Mouse (Mus musculus) midbrain, embryonic 15.5 days (tissue): Measurements from ENCODE around the gene Sorcs3. TPM values are rescaled to one million over a fixed set of nuclear protein-coding genes. Genes with fewer than 3 reads are reported as not detected.

Experiments used
- ATAC-seq: fragments of 200-750 bp; cut with Nextera tagmentation; replicated peaks from 2 replicates; pipeline ENCODE4 v1.8.0; 2017; ENCODE audit warnings: moderate TSS enrichment
- H3K27ac ChIP-seq: fragments of 300-500 bp; sonication (generic); 2 replicates; pipeline ENCODE4 v1.5.1; 2015; ENCODE audit warnings: mild to moderate bottlenecking, inconsistent platforms
- H3K27me3 ChIP-seq: fragments of 300-500 bp; sonication (generic); replicated peaks from 2 replicates; pipeline ENCODE4 v1.6.1; 2015; ENCODE audit warnings: inconsistent platforms
- H3K36me3 ChIP-seq: fragments of 300-500 bp; sonication (generic); replicated peaks from 2 replicates; pipeline ENCODE4 v1.6.1; 2015; ENCODE audit warnings: inconsistent platforms
- H3K4me1 ChIP-seq: fragments of 300-500 bp; sonication (generic); 2 replicates; pipeline ENCODE4 v1.6.1; 2015; ENCODE audit warnings: inconsistent platforms
- H3K4me2 ChIP-seq: fragments of 300-500 bp; sonication (generic); 2 replicates; pipeline ENCODE4 v1.6.1; 2015; ENCODE audit warnings: inconsistent platforms, mild to moderate bottlenecking, moderate library complexity
- H3K4me3 ChIP-seq: fragments of 300-500 bp; sonication (generic); 2 replicates; pipeline ENCODE4 v1.5.1; 2015; ENCODE audit warnings: mild to moderate bottlenecking, inconsistent platforms
- H3K9ac ChIP-seq: fragments of 300-500 bp; sonication (generic); 2 replicates; pipeline ENCODE4 v1.6.1; 2015; ENCODE audit warnings: mild to moderate bottlenecking, inconsistent platforms
- H3K9me3 ChIP-seq: fragments of 300-500 bp; sonication (generic); 2 replicates; pipeline ENCODE4 v1.6.1; 2016; ENCODE audit warnings: inconsistent platforms
- WGBS: fragments of 180-500 bp; shearing (Covaris S2); methylation state at CpG from one replicate; pipeline ENCODE4 v1.1.7; 2015; ENCODE audit warnings: mixed read lengths; 5-methylcytosine and 5-hydroxymethylcytosine counted together
- polyA plus RNA-seq: library from polyadenylated mRNA; unstranded; fragments of >200 nt; fragmentation: Nextera tagmentation; extraction: Ambion mirVana; gene quantifications from 2 replicates; pipeline ENCODE4 v1.2.1, GENCODE M21; 2015

Sorcs3 gene
- polyA plus RNA-seq: 17.3 and 19.1 TPM in 2 replicates

DNA sequence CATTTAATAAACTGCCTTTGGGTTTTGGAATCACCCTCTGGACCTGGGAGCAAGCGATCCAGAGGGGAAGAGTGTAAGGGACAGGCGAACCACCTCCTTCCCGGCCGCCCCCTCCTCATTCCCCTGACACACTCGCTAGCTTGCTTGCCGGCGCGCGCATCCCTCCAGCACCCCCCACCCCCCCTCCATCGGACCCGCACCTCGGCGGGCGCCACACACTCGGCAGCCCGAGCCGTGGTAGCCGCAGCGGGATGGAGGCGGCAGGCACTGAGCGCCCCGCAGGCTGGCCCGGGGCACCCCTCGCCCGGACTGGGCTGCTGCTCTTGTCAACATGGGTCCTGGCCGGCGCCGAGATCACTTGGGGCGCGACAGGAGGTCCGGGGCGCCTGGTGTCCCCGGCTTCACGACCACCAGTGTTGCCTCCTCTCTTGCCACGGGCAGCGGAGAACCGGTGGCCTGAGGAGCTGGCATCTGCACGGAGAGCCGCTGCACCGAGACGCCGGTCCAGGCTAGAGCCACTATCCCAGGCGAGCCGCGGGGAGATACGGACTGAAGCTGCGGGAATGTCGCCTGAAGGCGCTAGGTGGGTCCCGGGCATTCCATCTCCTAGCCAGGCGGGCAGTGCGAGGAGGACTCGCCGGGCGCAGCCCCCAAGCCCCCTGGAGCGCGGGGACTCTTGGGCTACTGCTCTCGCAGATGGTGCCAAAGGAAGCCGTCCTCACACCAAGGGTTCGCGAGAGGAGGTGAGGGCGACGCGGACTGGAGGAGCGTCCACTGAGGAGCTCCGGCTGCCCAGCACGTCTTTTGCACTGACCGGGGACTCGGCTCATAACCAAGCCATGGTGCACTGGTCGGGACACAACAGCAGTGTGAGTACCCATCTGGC, at the start of gene Sorcs3:
Sorcs3 (plus strand) TSS at position 97 of the 886 bp plus-strand sequence.
- peak within 1 kb of the TSS; percentile 63 for H3K4me3 ChIP-seq
- peak within 1 kb of the TSS; percentile 86 for H3K4me2 ChIP-seq
- WGBS: under 1% methylated on average over 66 of the region's 70 CpGs
- peak; percentile 64 for ATAC-seq
- peaks cover 30% of the 10 kb centered on the region for H3K4me1 ChIP-seq
- peak within 1 kb of the TSS; percentile 75 for H3K9ac ChIP-seq
- H3K36me3 ChIP-seq: no peaks in the 10 kb centered on the region
- no peaks in the 10 kb centered on the region for H3K27me3 ChIP-seq
- peak within 1 kb of the TSS; percentile 76 for H3K27ac ChIP-seq
- no peaks in the 10 kb centered on the region for H3K9me3 ChIP-seq

DNA sequence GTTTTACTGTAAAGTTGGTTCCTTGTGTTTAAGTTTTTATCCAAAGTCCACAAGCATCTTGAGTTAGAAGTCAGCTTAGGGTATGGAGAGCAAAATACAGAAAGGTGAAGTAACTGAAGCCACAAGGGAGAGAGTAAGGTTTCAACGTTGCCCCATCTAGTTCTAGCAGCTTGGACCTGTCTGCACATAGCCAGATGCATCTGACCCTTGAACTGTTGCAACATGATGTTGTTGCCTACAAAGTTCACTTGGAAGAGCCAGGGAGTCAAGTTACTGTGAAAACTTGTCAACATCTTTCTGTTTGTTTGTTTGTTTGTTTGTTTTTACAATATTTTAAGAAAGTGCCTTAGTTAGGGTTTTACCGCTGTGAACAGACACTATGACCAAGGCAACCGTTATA, 40.5 kb upstream of the Sorcs3 start:
- no peak overlapping the region for H3K4me3 ChIP-seq
- no peaks in the 10 kb centered on the region for H3K4me1 ChIP-seq
- H3K27me3 ChIP-seq: no peaks in the 10 kb centered on the region
- H3K27ac ChIP-seq: no peak overlapping the region
- H3K4me2 ChIP-seq: no peak overlapping the region
- no peak overlapping the region for H3K9ac ChIP-seq
- H3K36me3 ChIP-seq: no peaks in the 10 kb centered on the region
- no peaks in the 10 kb centered on the region for H3K9me3 ChIP-seq
- 93% methylated on average over 3 of the region's 3 CpGs for WGBS
- no peak for ATAC-seq

- 67% methylated on average over 1 of the region's 1 CpGs for WGBS
- no peaks in the 10 kb centered on the region for H3K9me3 ChIP-seq
- H3K4me1 ChIP-seq: no peaks in the 10 kb centered on the region
- no peak overlapping the region for H3K9ac ChIP-seq
- no peak overlapping the region for H3K27ac ChIP-seq
- ATAC-seq: no peak
- H3K4me2 ChIP-seq: no peak overlapping the region
- H3K36me3 ChIP-seq: no peaks in the 10 kb centered on the region
- H3K4me3 ChIP-seq: no peak overlapping the region
- H3K27me3 ChIP-seq: no peaks in the 10 kb centered on the region
These were observed 38.7 kb upstream of the Sorcs3 start for GRCm38 (mm10) chr19:48167110-48167509.

DNA sequence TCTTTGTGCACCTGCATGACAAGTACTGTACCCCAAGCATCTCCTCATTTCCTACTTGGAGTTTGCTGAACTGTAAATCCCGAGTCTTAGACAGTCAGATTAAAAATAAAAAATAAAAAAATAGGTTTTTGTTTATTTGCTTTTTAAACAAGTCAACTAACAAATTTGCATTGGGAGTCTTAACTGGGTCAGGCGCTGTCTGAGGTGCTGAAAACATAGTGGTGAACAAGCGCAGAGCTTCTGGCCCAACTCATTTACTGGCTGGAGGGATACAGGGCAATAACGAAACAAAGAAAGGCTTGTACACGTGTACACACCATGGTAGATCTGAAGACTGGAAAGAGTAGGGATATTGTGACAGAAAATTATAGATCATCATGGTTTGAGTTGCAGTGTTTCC, 37.5 kb upstream of the Sorcs3 start:
- 68% methylated on average over 5 of the region's 5 CpGs for WGBS
- Histone ChIP-seq H3K4me3 (no peak overlapping the region), H3K4me2 (no peak overlapping the region), H3K9ac (no peak overlapping the region), H3K36me3 (no peaks in the 10 kb centered on the region), H3K27me3 (no peaks in the 10 kb centered on the region), H3K9me3 (no peaks in the 10 kb centered on the region), H3K4me1 (no peaks in the 10 kb centered on the region), H3K27ac (no peak overlapping the region)
- ATAC-seq: no peak

GRCm38 (mm10) chr19:48174717-48175116, 31.1 kb upstream of the Sorcs3 start:
- no peak overlapping the region for H3K9ac ChIP-seq
- 76% methylated on average over 4 of the region's 4 CpGs for WGBS
- H3K27me3 ChIP-seq: no peaks in the 10 kb centered on the region
- no peaks in the 10 kb centered on the region for H3K36me3 ChIP-seq
- no peak overlapping the region for H3K4me3 ChIP-seq
- H3K27ac ChIP-seq: no peak overlapping the region
- no peaks in the 10 kb centered on the region for H3K4me1 ChIP-seq
- no peak for ATAC-seq
- H3K4me2 ChIP-seq: no peak overlapping the region
- H3K9me3 ChIP-seq: no peaks in the 10 kb centered on the region

DNA sequence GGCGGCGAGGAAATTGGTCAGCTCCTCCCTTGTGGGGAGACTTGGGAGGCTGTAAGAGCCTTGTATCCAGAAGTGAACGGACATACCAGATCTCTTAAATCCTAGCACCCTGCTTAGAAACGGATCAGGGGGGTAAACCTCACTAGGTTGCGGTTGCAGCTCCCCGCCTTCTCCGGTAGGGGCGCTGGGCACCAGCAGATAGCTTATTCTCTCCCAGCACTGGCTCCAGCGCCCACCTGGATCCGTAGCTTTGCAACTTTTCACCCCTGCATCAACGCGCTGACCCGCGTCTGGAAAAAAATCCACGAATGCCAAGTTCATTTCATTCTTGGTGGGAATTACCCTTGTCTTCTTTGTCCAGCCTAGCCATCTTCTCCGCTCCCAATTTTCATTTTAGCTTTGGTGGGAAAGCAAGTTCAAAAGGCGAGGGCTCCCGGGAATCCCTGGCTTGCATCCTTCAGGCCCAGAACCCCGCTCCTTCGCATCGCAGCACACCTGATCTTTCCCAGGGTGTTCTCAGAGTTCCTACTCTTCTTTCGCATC, 1.8 kb upstream of the Sorcs3 start:
- Histone ChIP-seq H3K27ac (peak overlapping the region; percentile 76; the same call in 1 of the 2 replicates), H3K4me2 (peak overlapping the region; percentile 86), H3K9me3 (no peaks in the 10 kb centered on the region), H3K4me1 (peaks cover 19% of the 10 kb centered on the region), H3K36me3 (no peaks in the 10 kb centered on the region), H3K27me3 (no peaks in the 10 kb centered on the region), H3K4me3 (peak overlapping the region; percentile 63), H3K9ac (peak overlapping the region; percentile 75)
- peak; percentile 40; the same call in 1 of the 2 replicates for ATAC-seq
- WGBS: 1% methylated on average over 22 of the region's 22 CpGs

DNA sequence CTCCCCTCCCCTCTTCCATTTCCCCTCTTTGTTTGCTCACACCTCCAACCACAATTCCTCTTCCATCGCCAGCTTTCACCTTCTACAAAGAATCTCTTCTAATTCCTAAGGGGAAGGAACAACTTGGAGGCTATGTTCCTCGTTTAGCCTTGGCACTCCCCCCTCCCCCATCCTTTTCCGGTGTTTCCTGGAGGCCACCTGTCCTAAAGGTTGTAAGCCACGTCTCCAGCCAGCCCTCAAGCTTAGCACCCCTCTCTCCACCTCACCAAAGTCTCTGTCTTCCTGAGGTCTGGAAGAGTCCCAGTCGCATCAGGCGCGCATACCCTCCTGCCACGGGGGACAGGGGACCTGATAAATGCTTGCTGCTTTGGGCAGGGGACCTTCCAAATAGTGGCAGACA, 1.3 kb upstream of the Sorcs3 start:
- Histone ChIP-seq H3K4me3 (peak overlapping the region; percentile 63), H3K4me2 (peak overlapping the region; percentile 86), H3K27me3 (no peaks in the 10 kb centered on the region), H3K27ac (peak overlapping the region; percentile 76), H3K9ac (peak overlapping the region; percentile 75), H3K36me3 (no peaks in the 10 kb centered on the region), H3K9me3 (no peaks in the 10 kb centered on the region), H3K4me1 (peaks cover 23% of the 10 kb centered on the region)
- ATAC-seq: 0 out of 2 replicates have a peak, but pooled peaks have one; percentile 7
- 2% methylated on average over 8 of the region's 8 CpGs for WGBS

DNA sequence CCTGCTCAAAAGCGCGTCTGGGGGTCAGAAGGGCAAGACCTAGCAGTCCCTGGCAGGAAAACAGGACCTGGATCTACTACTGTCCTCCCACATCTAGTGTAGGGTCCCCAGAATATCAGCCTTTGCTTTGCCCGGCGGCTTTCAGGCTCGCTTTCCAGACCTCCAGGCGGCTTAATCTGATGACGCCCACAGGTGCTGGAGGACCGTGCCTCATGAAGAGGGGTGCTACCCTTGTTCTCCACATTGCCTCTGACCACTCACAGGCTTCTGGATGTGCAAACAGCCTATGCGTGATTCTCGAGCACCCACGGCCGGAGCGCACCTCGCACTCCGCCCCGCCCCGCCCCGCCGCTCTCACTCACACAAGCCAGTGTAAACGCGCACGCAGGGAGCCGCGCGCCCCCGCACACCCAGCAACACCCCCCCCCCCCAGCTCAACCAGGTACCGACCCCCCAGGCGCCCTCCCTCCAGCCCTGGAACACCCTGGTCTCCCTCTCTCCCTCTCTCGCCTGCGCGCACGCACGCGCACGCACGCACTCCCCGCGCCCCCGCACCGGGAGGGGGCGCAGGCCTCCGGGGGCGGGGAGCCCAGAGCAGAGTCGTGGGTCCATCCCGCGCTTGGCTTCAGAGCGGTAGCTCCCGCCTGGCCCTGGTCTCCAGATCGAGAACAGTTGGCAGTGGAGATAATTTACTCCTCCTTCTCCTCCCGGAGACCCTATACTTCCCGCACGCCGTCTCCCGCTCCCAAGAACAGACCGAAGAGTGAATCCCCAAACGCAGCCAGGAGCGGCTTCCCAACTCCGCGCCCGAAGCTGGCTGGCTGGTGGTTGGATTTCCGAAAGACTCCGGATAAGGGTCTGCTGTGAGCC, 698 bp upstream of the Sorcs3 start:
- WGBS: 0% methylated on average over 45 of the region's 62 CpGs
- Histone ChIP-seq H3K9me3 (no peaks in the 10 kb centered on the region), H3K27ac (peak overlapping the region; percentile 76), H3K4me3 (peak overlapping the region; percentile 63), H3K4me2 (peak overlapping the region; percentile 86), H3K36me3 (no peaks in the 10 kb centered on the region), H3K27me3 (no peaks in the 10 kb centered on the region), H3K9ac (peak overlapping the region; percentile 75), H3K4me1 (peaks cover 29% of the 10 kb centered on the region)
- peak; percentile 63 for ATAC-seq

DNA sequence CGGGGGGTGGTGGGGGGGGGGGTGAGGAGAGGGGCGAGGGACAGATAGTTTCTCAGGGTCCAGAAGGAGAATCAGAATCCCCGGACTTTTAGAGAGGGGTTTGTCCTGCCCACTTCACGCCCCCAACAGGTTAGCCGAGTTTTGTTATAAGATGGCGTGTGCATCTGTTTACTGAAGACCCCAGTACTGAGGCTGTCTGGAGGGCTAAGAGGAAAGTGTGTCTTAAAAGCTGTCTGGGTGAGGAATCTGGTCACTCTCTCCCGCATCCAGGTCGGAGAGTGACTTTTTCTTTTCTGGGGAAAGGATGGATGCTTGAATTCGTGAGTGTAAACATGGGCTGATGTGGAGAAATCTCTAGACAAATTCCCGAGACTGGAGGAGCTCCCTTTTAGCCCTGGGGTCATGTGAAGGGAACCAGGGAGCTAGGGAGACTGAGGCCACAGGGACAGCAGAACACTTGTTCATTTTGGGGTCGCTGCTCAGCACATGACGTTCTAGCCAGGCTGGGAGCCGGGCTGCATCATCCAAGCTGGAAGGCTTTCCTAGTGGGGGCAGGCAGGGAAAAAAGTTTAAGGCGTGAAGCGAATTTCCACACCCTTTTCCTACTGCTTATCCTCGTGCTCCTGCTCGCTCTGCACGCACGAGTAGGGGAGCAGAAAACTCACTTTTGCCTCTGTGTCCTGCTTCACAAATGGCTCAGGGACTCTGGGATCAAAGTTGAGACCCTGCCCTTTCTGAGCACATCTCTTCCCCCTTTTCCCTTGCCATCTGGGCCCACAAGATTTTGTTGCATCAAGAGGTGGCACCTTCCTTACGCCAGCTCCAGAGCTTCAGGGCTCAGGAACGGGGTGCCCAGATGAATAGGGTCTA, 1.3 kb downstream of the Sorcs3 start:
- H3K4me3 ChIP-seq: peak overlapping the region; percentile 63
- H3K4me2 ChIP-seq: peak overlapping the region; percentile 86
- H3K9me3 ChIP-seq: no peaks in the 10 kb centered on the region
- no peak for ATAC-seq
- H3K9ac ChIP-seq: peak overlapping the region; percentile 75
- H3K27ac ChIP-seq: peak overlapping the region; percentile 76
- under 1% methylated on average over 21 of the region's 21 CpGs for WGBS
- H3K4me1 ChIP-seq: peaks cover 30% of the 10 kb centered on the region
- no peaks in the 10 kb centered on the region for H3K36me3 ChIP-seq
- H3K27me3 ChIP-seq: no peaks in the 10 kb centered on the region

DNA sequence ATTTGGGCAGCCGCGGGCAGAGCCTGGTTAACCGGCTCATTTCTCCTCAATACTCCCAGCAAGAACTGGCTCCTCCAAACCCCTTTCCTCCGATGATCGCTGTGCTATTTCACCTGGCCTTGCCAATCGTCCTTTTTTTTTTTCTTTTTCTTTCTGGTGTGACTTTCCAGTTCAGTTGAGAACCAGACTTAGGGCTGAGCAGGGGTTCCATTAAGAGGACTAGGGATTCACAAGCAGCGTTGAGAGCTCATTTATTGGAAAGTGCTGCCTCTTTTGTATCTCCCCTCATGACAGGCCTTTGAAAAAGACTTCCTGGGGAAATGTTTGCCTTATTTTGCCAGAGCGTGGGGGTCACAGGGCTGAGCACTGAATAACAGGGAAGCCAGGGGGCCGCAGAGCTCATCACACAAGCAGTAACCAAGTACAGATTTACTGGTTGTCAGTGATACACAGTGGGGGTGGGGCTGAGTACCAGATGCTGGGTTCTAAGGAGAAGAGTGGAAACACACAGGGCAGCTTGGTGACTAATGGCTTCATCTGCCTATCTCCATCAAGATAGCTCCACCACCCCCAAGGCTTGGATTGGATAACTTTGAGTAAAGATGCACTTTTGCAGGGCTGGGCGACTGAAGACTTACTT, 2.0 kb downstream of the Sorcs3 start:
- H3K4me3 ChIP-seq: peak overlapping the region; percentile 63
- peak overlapping the region; percentile 75 for H3K9ac ChIP-seq
- H3K4me1 ChIP-seq: peaks cover 30% of the 10 kb centered on the region
- no peaks in the 10 kb centered on the region for H3K27me3 ChIP-seq
- no peak for ATAC-seq
- 7% methylated on average over 10 of the region's 10 CpGs for WGBS
- no peaks in the 10 kb centered on the region for H3K36me3 ChIP-seq
- H3K4me2 ChIP-seq: peak overlapping the region; percentile 86
- H3K27ac ChIP-seq: peak overlapping the region; percentile 76; the same call in 1 of the 2 replicates
- H3K9me3 ChIP-seq: no peaks in the 10 kb centered on the region

GRCm38 (mm10) chr19:48215379-48215778, 9.6 kb downstream of the Sorcs3 start:
- H3K4me2 ChIP-seq: no peak overlapping the region
- no peaks in the 10 kb centered on the region for H3K9me3 ChIP-seq
- no peak for ATAC-seq
- H3K27me3 ChIP-seq: no peaks in the 10 kb centered on the region
- no peak overlapping the region for H3K9ac ChIP-seq
- no peaks in the 10 kb centered on the region for H3K4me1 ChIP-seq
- H3K4me3 ChIP-seq: no peak overlapping the region
- no peaks in the 10 kb centered on the region for H3K36me3 ChIP-seq
- no peak overlapping the region for H3K27ac ChIP-seq
